Mouse (Mus musculus) bone marrow, adult 2 months (tissue): Measurements from ENCODE around the gene Usp6nl.

Experiments
- CTCF ChIP-seq: fragments of 200-500 bp; IDR thresholded peaks from 2 replicates; pipeline ENCODE4 v1.5.1; 2011; ENCODE audit warnings: low read length, control low read depth; ENCODE audit not compliant: control insufficient read depth, insufficient read depth
- POLR2A ChIP-seq: fragments of 200-500 bp; IDR thresholded peaks from 2 replicates; pipeline ENCODE4 v1.6.1; 2011; ENCODE audit warnings: low read depth, mild to moderate bottlenecking, control low read depth, low read length, borderline replicate concordance; ENCODE audit not compliant: control insufficient read depth

- TF ChIP-seq CTCF (no peak), POLR2A (no peak)
These were observed 37.7 kb upstream of the Usp6nl start for GRCm38 (mm10) chr2:6284784-6285183.
